Mouse (Mus musculus): Measurements from ENCODE around the gene Gm12184.

DNA sequence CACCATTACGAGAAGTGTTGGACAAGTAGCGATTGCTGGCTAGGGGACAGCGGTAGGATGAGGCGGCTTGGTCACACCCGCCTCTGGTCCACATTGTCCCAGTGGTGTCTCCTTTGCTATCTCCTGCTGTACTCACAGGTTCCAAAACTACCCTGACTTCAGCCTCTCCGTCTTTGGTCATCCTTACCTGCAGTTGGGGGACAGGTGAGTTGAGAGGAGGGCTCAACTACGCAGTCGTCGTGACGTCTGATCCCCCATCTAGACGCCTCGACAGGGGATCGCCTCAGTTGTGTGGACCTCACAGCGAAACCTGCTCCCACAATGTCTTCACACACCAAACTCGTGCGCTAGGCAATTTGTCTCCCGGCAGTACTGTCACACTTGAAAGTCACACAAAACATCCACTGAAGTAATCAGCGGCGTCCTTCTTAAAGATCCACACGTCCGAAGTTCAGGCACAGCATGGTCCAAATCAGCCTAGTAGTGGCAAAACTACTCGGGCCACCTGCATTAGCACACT is 2.1 kb downstream of the Gm12184 start:
- TF ChIP-seq POLR2A (IDR thresholded peaks at IDR 0.05; ENCODE audit: low read depth, low read length) (no peak), CTCF (IDR thresholded peaks at IDR 0.05; ENCODE audit: extremely low read depth, insufficient read length, insufficient replicate concordance, low read depth, low read length) (no peak)

Measured in small intestine, adult 2 months (tissue).